Mouse (Mus musculus): Measurements from ENCODE around the gene Npnt.

DNA sequence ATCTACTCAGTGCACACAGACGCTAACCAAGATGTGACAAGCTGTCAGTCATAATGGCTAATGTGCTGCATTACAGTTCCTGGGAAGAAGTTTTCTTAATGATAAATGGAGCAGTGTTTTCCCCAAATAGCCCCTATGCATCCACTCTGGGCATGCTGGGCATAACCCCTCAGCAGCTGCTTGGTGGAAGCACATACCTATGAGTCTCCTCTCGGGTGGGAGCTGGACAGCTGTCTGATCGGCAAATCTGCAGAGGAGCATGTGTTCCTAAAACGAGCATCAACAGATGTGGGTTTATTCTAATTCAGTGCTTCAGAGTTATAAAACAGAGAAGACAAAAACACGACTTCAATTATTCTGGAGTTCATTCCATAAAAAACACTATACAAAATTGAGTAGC is 36.1 kb upstream of the Npnt start:
- no peak for TF ChIP-seq CTCF (IDR thresholded peaks at IDR 0.05; ENCODE audit: low read depth)
- no peak for TF ChIP-seq EP300 (optimal IDR thresholded peaks at IDR 0.05)

Measured in stomach, postnatal 0 days (tissue).